Mouse (Mus musculus) retina, postnatal 7 days (tissue): ENCODE results near the gene Rgs2.

Experiments
- DNase-seq: peaks from one replicate; pipeline ENCODE4 v3.0.0-alpha.2; 2012; ENCODE audit warnings: low read depth, low spot score

Gene Rgs2

GRCm38 (mm10) chr1:143984988-143985625 is 18.9 kb downstream of the Rgs2 start:
- no peak for DNase-seq

- no peak for DNase-seq
These were observed 21.1 kb downstream of the Rgs2 start for GRCm38 (mm10) chr1:143982765-143983312.

- no peak for DNase-seq
These were observed 21.7 kb downstream of the Rgs2 start for GRCm38 (mm10) chr1:143982085-143982764.

GRCm38 (mm10) chr1:143980811-143981210 is 23.1 kb downstream of the Rgs2 start:
- DNase-seq: no peak

- DNase-seq: no peak
These were observed 29.3 kb downstream of the Rgs2 start for GRCm38 (mm10) chr1:143974637-143975036.

- no peak for DNase-seq
These were observed 41.7 kb downstream of the Rgs2 start for GRCm38 (mm10) chr1:143962301-143962700.

- no peak for DNase-seq
These were observed 43.6 kb downstream of the Rgs2 start for GRCm38 (mm10) chr1:143960340-143960739.

- no peak for DNase-seq
These were observed 47.9 kb downstream of the Rgs2 start for GRCm38 (mm10) chr1:143956090-143956489.

GRCm38 (mm10) chr1:143952841-143953240 is 51.1 kb downstream of the Rgs2 start:
- no peak for DNase-seq
